ENCODE assay signal across 8 mouse cellular contexts in the genomic region with DNA sequence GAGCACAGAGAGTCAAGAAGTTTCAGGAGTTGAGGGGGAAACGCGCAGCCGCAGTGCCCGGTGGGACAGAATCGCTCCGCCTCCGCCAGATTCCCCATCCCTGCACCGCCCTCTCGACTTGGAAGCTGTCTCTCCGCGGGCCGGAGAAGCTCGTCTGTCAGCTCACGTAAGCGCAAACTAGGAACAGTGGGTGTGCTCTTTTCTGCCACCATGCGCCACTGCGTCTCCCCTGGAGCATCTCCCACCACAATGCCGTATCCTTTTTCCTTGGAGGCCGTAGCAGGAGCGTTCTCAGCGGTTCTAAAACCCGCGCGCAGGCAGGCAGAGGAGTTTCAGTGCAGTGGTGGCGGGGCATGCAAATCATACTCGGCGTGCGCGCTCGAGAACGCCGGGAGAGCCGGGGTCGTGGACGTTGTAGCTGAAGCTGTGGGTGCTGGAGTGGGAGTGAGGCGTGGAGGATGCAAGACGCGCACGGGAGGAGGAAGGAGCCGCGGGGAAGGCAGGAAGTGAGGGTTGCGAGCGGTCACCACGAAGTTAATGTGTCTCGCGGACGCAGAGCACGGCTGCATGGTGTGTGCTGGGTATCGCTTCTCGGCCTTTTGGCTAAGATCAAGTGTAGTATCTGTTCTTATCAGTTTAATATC. TPM values are rescaled to one million over a fixed set of nuclear protein-coding genes. Genes with fewer than 3 reads are reported as not detected.
A peak's percentile ranks its signal among the peaks of the same experiment; 100 is the strongest.
DNase-seq lines count a peak whose midpoint lies in the region; ATAC-seq lines count a peak whose summit lies in the region.
"Not testable (repeated sequence)": the region's sequence is repeated elsewhere in the genome, so short reads cannot be mapped to it uniquely, and the experiment has no call there.

No protein-coding gene starts in this region.

- H3K36me3 ChIP-seq in hindbrain, embryonic 14.5 days (replicated peaks; ENCODE audit: control insufficient read depth, insufficient read depth), result not testable (repeated sequence)

- not testable (repeated sequence) for H3K27me3 ChIP-seq in hindbrain, embryonic 14.5 days (ENCODE audit: control insufficient read depth, insufficient read depth, low read length)

- under 1% methylated on average over 35 of the region's 50 CpGs for WGBS in hindbrain, embryonic 14.5 days

- peak overlapping the region; percentile 55 for H3K4me3 ChIP-seq in hindbrain, embryonic 14.5 days (replicated peaks; ENCODE audit: low read length)

- ATAC-seq in hindbrain, embryonic 14.5 days (ENCODE audit: low FRiP score), result peak; percentile 84

- DNase-seq in MN1 (ENCODE audit: low spot score), result peak; percentile 83
- DNase-seq in cerebellum, postnatal 25 days, result peak; percentile 83 to 87
- peak; percentile 68 to 71 for DNase-seq in frontal cortex, postnatal 36 days (ENCODE audit: low spot score in 2 of 2)
- peak; percentile 68 for DNase-seq in hindbrain, embryonic 14.5 days (ENCODE audit: low spot score)
- DNase-seq in layer of hippocampus, postnatal 36 days, result peak; percentile 71 to 73
- DNase-seq in lung, postnatal 25 days (ENCODE audit: low spot score), result peak; percentile 67
- DNase-seq in retina, postnatal 1 day, result peak; percentile 89
- peak; percentile 69 for DNase-seq in thymus, postnatal 4 days

- H3K4me1 ChIP-seq in hindbrain, embryonic 14.5 days (replicated peaks; ENCODE audit: control insufficient read depth, insufficient read depth, low read length), result not testable (repeated sequence)

- not testable (repeated sequence) for H3K9me3 ChIP-seq in hindbrain, embryonic 14.5 days (ENCODE audit: control insufficient read depth, low read length)

- peak overlapping the region; percentile 70 for H3K9ac ChIP-seq in hindbrain, embryonic 14.5 days

- peak overlapping the region; percentile 64 for H3K4me2 ChIP-seq in hindbrain, embryonic 14.5 days (replicated peaks)

- peak overlapping the region; percentile 85 for H3K27ac ChIP-seq in hindbrain, embryonic 14.5 days

RNA-seq across cellular contexts. Expression of gene Mreg, which starts 24.4 kb away (rescaled TPM):
- polyA plus RNA-seq in hindbrain, embryonic 14.5 days (2014; fragmentation: Nextera tagmentation; extraction: Ambion mirVana), result 2.7 and 3.9 TPM in 2 replicates
- 1 to 10 TPM; 3.4 to 4.2 TPM for total RNA-seq in layer of hippocampus, postnatal 36 days (2021)

RNA-seq across cellular contexts. Expression of gene Pecr, which starts 47.6 kb away (rescaled TPM):
- 6.3 and 7.8 TPM in 2 replicates for polyA plus RNA-seq in hindbrain, embryonic 14.5 days (2014; fragmentation: Nextera tagmentation; extraction: Ambion mirVana)
- 1 to 10 TPM; 4.4 to 4.8 TPM for total RNA-seq in layer of hippocampus, postnatal 36 days (2021)

RNA-seq across cellular contexts. Expression of gene Tmem169, which starts 47.7 kb away (rescaled TPM):
- polyA plus RNA-seq in hindbrain, embryonic 14.5 days (2014; fragmentation: Nextera tagmentation; extraction: Ambion mirVana), result 36.8 and 39.8 TPM in 2 replicates
- 10 to 100 TPM; 16.6 to 17.6 TPM for total RNA-seq in layer of hippocampus, postnatal 36 days (2021)

Comparison
In these comparisons a context has a peak if more than half of its experiments do, and no peak if none do; other contexts are left out.
1. Peak in every context shown above with its lines: DNase-seq, ATAC-seq, H3K4me3 ChIP-seq and H3K27ac ChIP-seq.